Mouse (Mus musculus): ENCODE data around the gene Larp6.
A peak's percentile ranks its signal among the peaks of the same experiment; 100 is the strongest.

The Larp6 gene

DNA sequence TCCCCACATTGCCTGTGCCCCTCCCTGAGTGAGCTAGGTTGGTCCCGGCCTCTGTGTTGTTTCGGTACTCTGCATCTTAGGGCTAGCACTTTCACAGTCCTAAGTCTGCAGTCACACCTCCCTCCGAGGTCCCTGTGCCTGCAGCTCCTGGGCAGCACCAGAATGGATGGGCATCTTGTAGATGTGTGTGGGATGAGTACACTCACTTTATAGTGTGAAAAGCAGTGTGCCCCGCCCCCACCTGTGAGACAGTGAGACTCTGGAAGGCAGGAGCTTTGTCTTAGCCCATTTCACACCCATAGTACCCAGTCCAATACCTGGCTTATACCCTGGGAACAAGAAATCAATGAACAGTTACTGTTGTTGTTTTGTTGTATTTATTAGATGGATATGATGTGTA is 2.5 kb downstream of the Larp6 start:
- no peak for DNase-seq (ENCODE audit: low spot score)

- DNase-seq (ENCODE audit: low spot score): no peak
Measured at GRCm38 (mm10) chr9:60715828-60716227, 3.0 kb downstream of the Larp6 start.

DNA sequence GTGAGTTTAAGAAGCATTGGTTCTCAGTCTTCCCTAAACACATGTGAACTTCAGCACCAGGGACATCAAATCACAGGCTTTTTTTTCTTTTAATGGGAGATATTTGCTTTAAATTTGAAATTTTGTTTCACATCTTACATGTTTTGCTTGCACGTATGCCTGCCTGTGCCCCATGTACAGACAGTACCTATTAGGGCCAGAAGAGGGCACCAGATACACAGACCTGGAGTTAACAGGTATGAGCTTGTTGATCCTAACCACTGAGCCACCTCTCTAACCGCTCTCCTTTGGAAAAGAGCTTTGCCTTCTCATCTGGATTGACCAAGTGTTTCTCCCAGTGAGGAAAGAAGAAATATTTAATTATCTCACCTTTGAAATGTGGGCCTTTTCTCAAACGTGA is 5.5 kb downstream of the Larp6 start:
- DNase-seq (ENCODE audit: low spot score): peak; percentile 20

DNA sequence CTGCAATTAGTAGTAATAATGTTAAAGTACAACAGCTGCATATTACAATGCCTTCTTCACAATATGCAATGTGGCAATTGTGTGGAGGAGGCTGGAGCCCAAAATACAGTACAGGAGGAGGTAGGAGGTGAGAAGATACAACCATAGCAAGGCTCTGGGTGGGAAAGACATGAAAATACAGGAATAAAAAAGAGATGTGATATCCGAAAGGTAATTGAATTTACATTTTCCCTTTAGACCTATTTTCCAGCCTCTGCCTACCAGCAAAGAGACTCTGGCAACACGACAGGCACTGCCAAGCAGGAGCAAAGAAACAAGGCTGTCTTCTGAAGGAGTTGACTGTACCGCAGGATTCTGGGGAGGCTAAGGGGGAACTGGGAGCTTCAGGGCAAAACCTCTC is 6.9 kb downstream of the Larp6 start:
- no peak for DNase-seq (ENCODE audit: low spot score)

- DNase-seq (ENCODE audit: low spot score): no peak
Measured at GRCm38 (mm10) chr9:60724968-60725367, 12.2 kb downstream of the Larp6 start.

DNA sequence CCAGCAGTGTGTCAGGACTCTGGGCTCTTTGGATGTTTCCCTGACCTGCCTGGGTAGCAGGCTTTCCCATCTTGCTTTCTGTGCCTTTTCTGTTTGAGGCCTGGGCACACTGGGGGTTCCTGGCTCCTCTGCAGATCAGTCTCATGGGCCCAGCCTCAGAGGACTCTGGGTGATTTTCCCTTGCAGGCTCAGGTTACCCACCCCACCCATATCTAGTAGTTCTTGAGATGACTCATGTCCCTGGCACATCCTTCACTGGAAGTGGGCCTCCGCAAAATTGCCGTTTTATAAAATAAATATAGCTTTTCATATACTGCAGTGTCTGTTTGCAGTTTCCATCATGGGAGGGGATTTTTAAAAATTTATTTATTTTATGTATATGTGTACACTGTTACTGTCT is 21.5 kb downstream of the Larp6 start:
- no peak for DNase-seq (ENCODE audit: low spot score)

GRCm38 (mm10) chr9:60739126-60739525 is 26.3 kb downstream of the Larp6 start:
- no peak for DNase-seq (ENCODE audit: low spot score)

GRCm38 (mm10) chr9:60741436-60741835 is 28.6 kb downstream of the Larp6 start:
- no peak for DNase-seq (ENCODE audit: low spot score)

GRCm38 (mm10) chr9:60742516-60742915 is 29.7 kb downstream of the Larp6 start:
- no peak for DNase-seq (ENCODE audit: low spot score)

DNA sequence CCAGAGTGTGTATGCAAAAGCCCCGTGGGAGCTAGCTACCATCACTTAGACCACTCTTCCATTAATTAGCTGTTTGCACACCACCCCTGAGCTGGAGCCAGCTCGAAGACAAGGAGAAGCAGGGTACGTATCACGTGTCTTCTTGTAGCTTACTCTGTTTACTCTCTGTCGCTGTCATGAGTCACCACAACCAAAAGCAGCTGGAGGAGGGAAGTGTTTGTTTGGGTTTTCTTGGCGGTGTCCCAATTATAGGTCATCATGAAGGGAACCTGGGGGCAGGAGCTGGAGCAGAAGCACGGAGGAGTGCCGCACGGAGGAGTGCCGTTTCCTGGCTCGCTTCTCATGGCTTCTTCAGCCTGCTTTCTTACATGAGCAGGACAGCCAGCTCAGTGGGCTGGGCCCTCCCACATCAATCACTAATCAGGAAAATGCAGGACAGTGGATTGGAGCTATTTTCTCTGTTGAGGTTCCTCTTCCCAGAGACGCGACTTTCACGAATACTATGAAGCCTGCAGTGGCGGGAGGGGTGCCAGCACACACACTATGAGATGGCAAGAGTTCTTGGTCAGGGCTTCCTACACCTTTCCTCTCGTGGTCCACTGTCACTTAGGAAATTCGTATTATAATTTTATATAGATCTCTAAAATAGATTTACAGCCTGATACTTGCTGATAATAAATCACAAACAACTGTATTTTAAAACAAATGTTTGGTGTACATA is 30.6 kb downstream of the Larp6 start:
- DNase-seq (ENCODE audit: low spot score): peak; percentile 23

GRCm38 (mm10) chr9:60744171-60744969 is 31.6 kb downstream of the Larp6 start:
- no peak for DNase-seq (ENCODE audit: low spot score)

- DNase-seq (ENCODE audit: low spot score): no peak
Measured at GRCm38 (mm10) chr9:60744971-60745370, 32.2 kb downstream of the Larp6 start.

DNA sequence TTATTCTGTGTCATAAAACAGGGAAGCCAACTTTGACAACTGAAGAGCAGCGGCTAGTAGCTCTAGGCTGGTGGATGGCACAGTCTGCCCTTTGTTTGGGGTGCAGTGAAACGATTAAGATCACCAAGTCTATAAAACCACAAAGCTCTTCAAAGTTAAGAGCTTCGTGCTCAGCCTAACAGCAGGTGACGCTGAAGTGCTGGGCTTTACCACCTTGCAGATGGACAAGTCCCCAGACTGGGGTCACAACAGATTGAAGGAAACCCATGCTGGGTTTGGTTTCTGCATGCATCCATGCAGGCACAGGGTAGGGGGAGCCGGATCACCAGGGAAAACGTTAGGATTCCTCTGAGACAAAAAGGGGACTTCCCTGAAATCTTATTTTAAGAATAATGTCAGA is 33.8 kb downstream of the Larp6 start:
- DNase-seq (ENCODE audit: low spot score): no peak

- no peak for DNase-seq (ENCODE audit: low spot score)
Measured at GRCm38 (mm10) chr9:60747672-60748071, 34.9 kb downstream of the Larp6 start.

DNA sequence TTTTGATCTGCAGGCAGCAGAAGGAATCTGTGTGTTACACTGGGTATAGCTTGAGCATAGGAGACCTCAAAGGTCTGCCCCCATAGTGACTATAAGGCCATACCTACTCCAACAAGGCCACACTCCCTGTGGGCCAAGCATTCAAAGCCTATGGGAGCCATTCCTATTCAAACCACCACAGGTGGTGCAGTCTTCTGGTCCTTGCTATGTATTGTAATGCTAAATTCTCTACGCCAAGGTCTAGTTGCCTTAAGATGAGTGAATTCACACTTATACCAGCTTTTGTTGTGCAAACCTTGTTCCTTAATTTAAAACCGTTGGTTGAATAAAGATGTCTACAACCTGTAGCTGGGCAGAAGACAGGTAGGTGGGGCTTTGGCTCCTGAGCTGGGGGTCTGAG is 35.4 kb downstream of the Larp6 start:
- no peak for DNase-seq (ENCODE audit: low spot score)

DNA sequence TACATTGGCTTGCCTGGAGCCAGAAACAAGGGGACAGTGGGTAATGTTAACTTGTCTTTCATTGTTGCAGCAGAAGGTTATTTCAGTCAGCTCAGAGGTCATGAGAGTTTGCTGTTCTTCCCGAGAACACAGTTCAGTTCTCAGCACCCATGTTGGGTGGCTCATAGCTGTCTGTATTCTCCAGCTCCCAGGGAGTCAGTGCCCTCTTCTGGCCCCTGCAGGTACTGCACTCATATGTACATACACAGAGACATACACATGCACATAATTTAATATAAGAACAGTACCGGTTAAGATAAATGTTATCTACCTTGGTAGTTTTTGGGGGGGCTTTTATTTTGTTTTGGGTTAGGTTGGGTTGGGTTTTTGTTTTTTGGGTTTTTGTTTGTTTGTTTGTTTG is 36.3 kb downstream of the Larp6 start:
- no peak for DNase-seq (ENCODE audit: low spot score)

- DNase-seq (ENCODE audit: low spot score): no peak
Measured at GRCm38 (mm10) chr9:60751098-60751497, 38.3 kb downstream of the Larp6 start.

DNA sequence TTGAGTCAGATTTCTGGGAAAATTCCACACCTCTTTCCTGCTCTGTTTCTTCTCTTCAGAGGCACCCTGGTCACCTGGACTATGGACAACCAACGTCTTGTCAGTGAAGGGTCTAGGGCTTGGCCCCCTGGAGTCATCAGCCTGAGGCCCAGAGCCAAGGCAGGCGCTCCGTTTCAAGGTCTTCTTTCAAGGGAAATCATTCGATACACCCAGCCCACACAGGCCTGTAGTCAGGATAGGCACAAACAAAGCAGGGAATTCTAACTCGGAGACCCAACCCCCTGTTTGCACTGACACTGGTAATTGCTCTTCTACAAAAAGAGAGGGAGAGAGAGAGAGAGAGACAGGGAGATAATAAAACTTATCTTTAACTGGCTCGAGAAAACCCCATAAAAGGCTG is 39.2 kb downstream of the Larp6 start:
- no peak for DNase-seq (ENCODE audit: low spot score)

DNA sequence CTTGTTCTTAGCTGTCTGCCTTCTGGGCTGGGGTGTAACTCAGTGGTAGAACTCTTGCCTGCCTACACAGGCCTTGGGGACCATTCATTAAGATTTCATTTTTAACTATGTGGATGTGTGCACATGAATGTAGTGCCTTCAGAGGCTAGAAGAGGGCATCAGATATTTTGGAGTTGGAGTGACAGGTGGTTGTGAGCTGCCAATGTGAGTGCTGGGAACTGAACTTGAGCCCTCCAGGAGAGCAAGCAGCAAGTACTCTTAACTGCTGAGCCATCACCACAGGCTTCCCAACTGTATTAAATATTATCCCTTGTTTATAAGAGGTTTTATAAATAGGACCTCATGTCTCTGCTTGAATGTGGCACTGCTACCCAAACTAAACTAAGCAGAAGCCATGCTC is 39.8 kb downstream of the Larp6 start:
- DNase-seq (ENCODE audit: low spot score): no peak

DNA sequence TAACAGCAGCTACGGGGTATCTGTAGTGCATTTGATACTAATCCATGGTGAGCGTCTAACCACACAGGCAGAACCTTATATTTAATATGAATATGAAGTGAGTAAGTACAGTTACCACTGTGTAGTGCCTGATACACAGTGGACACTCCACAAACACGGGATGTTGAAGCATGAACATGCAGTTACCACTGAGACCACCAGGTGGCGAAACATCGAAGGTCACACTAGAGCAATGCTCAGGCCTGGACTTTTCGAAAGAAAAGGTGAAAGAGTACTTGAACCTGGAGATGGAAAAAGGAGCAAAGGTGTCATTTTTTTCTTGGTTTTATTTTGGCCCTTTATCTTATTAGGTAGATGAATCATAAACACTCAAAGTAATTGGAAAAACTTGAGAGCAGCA is 43.5 kb downstream of the Larp6 start:
- no peak for DNase-seq (ENCODE audit: low spot score)

GRCm38 (mm10) chr9:60756866-60757740 is 44.3 kb downstream of the Larp6 start:
- DNase-seq (ENCODE audit: low spot score): peak; percentile 31

GRCm38 (mm10) chr9:60757817-60758216 is 45.0 kb downstream of the Larp6 start:
- DNase-seq (ENCODE audit: low spot score): peak; percentile 67
